Comparison of ENCODE assay signal across 9 mouse cellular contexts in the genomic region with DNA sequence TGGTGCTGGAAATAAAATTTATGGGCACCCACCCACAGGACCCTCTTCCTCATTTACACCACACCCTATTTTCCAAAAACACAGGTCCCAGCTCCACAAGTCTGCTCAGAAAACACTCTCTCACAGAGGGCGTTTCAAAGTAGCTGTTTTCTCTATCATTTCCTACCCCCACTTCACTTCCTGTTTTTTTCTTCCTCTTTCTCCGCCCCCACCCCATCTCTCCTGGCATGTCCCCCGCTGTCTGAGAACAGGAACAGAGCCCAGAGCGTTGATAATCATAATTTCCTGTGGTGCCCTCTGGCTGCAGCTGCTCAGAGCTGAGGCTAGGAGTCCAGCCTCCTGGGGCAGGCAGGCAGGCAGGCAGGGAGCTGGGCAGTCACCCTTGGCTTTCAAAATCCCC. TPM values are rescaled to one million over a fixed set of nuclear protein-coding genes. Genes with fewer than 3 reads are reported as not detected.
DNase-seq lines count a peak whose midpoint lies in the region; ATAC-seq and TF ChIP-seq lines count a peak whose summit lies in the region.
"Had no signal": no experiment of that assay in that cellular context is flagged by ENCODE, and none has a peak within 500 bp of the region (broad histone marks: within the 10 kb centered on the region; RNA-seq: fewer than 3 reads in every experiment).

No protein-coding gene starts in this region.

- TF ChIP-seq CTCF in MEL (IDR thresholded peaks at IDR 0.05 in 2 of 3, conservative IDR thresholded peaks at IDR 0.05 in 1 of 3; ENCODE audit: control insufficient read depth in 1 of 3, insufficient read depth in 1 of 3, low read depth in 2 of 3, low read length in 3 of 3, poor library complexity in 1 of 3, severe bottlenecking in 1 of 3): peak in 2 of 3 experiments; percentile 36 to 38; a peak in 3 of 6 replicates
- no peak for TF ChIP-seq CTCF in small intestine, adult 2 months (IDR thresholded peaks at IDR 0.05; ENCODE audit: extremely low read depth, insufficient read length, insufficient replicate concordance, low read depth, low read length)

- peak overlapping the region; percentile 29 to 33; a peak in 3 of 4 replicates for H3K4me3 ChIP-seq in MEL (ENCODE audit: control insufficient read depth in 1 of 2, insufficient read depth in 1 of 2, low read depth in 2 of 2, low read length in 2 of 2)
- H3K4me3 ChIP-seq in heart, embryonic 13.5 days: no peak overlapping the region
- H3K4me3 ChIP-seq in liver, embryonic 13.5 days (replicated peaks): no peak overlapping the region
- no peak overlapping the region for H3K4me3 ChIP-seq in small intestine, adult 2 months (ENCODE audit: low read depth, low read length)
- H3K4me3 ChIP-seq: limb, embryonic 13.5 days had no signal

- peak; percentile 6 for TF ChIP-seq RAD21 in MEL (IDR thresholded peaks at IDR 0.05; ENCODE audit: low read depth, low read length)

- H3K79me2 ChIP-seq in MEL (ENCODE audit: control insufficient read depth, insufficient read depth, low read length, poor library complexity): no peaks in the 10 kb centered on the region

- ATAC-seq in heart, embryonic 13.5 days (ENCODE audit: extremely low read depth, insufficient number of reproducible peaks, low FRiP score, low TSS enrichment): 0 out of 2 replicates have a peak, but pooled peaks have one; percentile 15
- ATAC-seq in liver, embryonic 13.5 days (ENCODE audit: low read depth): peak; percentile 71

- 12% methylated on average over 4 of the region's 4 CpGs for WGBS in heart, embryonic 13.5 days
- 10% methylated on average over 4 of the region's 4 CpGs for WGBS in liver, embryonic 13.5 days (ENCODE audit: insufficient replicate concordance)
- WGBS in small intestine, adult 2 months: 21% methylated on average over 4 of the region's 4 CpGs

- no peaks in the 10 kb centered on the region for H3K27me3 ChIP-seq in MEL (ENCODE audit: control insufficient read depth in 1 of 2, insufficient read depth in 2 of 2, low read length in 2 of 2)
- no peaks in the 10 kb centered on the region for H3K27me3 ChIP-seq in heart, embryonic 13.5 days (replicated peaks)
- no peaks in the 10 kb centered on the region for H3K27me3 ChIP-seq in liver, embryonic 13.5 days
- no peaks in the 10 kb centered on the region for H3K27me3 ChIP-seq in small intestine, adult 2 months (ENCODE audit: control insufficient read depth, insufficient read depth, low read length)
- H3K27me3 ChIP-seq: limb, embryonic 13.5 days had no signal

- H3K9ac ChIP-seq in MEL (ENCODE audit: control insufficient read depth, low read depth, low read length, poor library complexity, severe bottlenecking): peak overlapping the region; percentile 68
- H3K9ac ChIP-seq in heart, embryonic 13.5 days: no peak overlapping the region
- H3K9ac ChIP-seq in liver, embryonic 13.5 days: no peak overlapping the region
- H3K9ac ChIP-seq: limb, embryonic 13.5 days had no signal

- peak overlapping the region; percentile 90 for H3K27ac ChIP-seq in MEL (ENCODE audit: control insufficient read depth, low read depth, low read length)
- H3K27ac ChIP-seq in heart, embryonic 13.5 days (replicated peaks): peak overlapping the region; percentile 83
- peak overlapping the region; percentile 58 for H3K27ac ChIP-seq in liver, embryonic 13.5 days
- H3K27ac ChIP-seq in small intestine, adult 2 months (ENCODE audit: insufficient read depth, low read depth, low read length): 0 out of 2 replicates have a peak overlapping the region, but pooled peaks have one; percentile 27
- H3K27ac ChIP-seq: limb, embryonic 13.5 days had no signal

- peak overlapping the region; percentile 8 for H3K4me2 ChIP-seq in heart, embryonic 13.5 days
- no peak overlapping the region for H3K4me2 ChIP-seq in liver, embryonic 13.5 days
- H3K4me2 ChIP-seq: limb, embryonic 13.5 days had no signal

- intact Hi-C loops in left cerebral cortex, postnatal 36 days (cut with DNase I): loop anchor here (5.0 kb wide), 1 partner anchor 40 kb away; a partner anchor contains a TSS

- H3K9me3 ChIP-seq in MEL (replicated peaks; ENCODE audit: insufficient read depth, low read length): no peaks in the 10 kb centered on the region
- H3K9me3 ChIP-seq in heart, embryonic 13.5 days: no peaks in the 10 kb centered on the region
- H3K9me3 ChIP-seq in liver, embryonic 13.5 days (replicated peaks): no peaks in the 10 kb centered on the region
- H3K9me3 ChIP-seq: limb, embryonic 13.5 days had no signal

- H3K4me1 ChIP-seq in MEL (ENCODE audit: control insufficient read depth in 1 of 2, insufficient read depth in 2 of 2, low read length in 2 of 2): peaks cover 6 to 20% of the 10 kb centered on the region in 2 experiments
- H3K4me1 ChIP-seq in heart, embryonic 13.5 days: peaks cover 56% of the 10 kb centered on the region
- H3K4me1 ChIP-seq in liver, embryonic 13.5 days (replicated peaks): 0 out of 2 replicates have a peak, but pooled peaks cover 4% of the 10 kb centered on the region
- H3K4me1 ChIP-seq in small intestine, adult 2 months (ENCODE audit: control insufficient read depth, insufficient read depth, insufficient read length, low read length): peaks cover 4% of the 10 kb centered on the region

- TF ChIP-seq POLR2A in MEL (IDR thresholded peaks at IDR 0.05; ENCODE audit: control insufficient read depth in 1 of 2, insufficient read depth in 1 of 2, low read depth in 1 of 2, low read length in 2 of 2, poor library complexity in 1 of 2): peak; percentile 61 to 62; a peak in 2 of 4 replicates
- no peak for TF ChIP-seq POLR2A in small intestine, adult 2 months (IDR thresholded peaks at IDR 0.05; ENCODE audit: low read depth, low read length)

- TF ChIP-seq EP300 in MEL (IDR thresholded peaks at IDR 0.05; ENCODE audit: low read depth in 1 of 2, low read length in 2 of 2): peak; percentile 88 to 92

- H3K36me3 ChIP-seq in MEL (ENCODE audit: control insufficient read depth in 1 of 2, insufficient read depth in 2 of 2, low read length in 2 of 2): peaks cover 0 to 10% of the 10 kb centered on the region in 2 experiments; a peak in 2 of 4 replicates
- peaks cover 9% of the 10 kb centered on the region for H3K36me3 ChIP-seq in heart, embryonic 13.5 days
- no peaks in the 10 kb centered on the region for H3K36me3 ChIP-seq in liver, embryonic 13.5 days
- no peaks in the 10 kb centered on the region for H3K36me3 ChIP-seq in small intestine, adult 2 months (ENCODE audit: control insufficient read depth, insufficient read depth, low read length)
- H3K36me3 ChIP-seq: limb, embryonic 13.5 days had no signal

- DNase-seq in A20 (ENCODE audit: low read depth, low spot score): peak; percentile 66
- DNase-seq in MEL (ENCODE audit: low read depth, low spot score): peak; percentile 93
- peak; percentile 6 for DNase-seq in liver, embryonic 13.5 days
- DNase-seq in right cerebral cortex, postnatal 4 days: no peak
- DNase-seq in left cerebral cortex, postnatal 36 days (ENCODE audit: low spot score in 2 of 2): no peak
- no peak for DNase-seq in cerebellum, adult 11-12 months

TF ChIP-seq in MEL, 35 proteins besides CTCF, POLR2A, EP300 and RAD21 (continues in another document):
- no peak for TF ChIP-seq POLR2AphosphoS5 (IDR thresholded peaks at IDR 0.05; ENCODE audit: borderline replicate concordance, low read depth, low read length)
- TF ChIP-seq ETS1 (IDR thresholded peaks at IDR 0.05; ENCODE audit: low read depth, low read length): peak; percentile 77; the same call in 1 of the 2 replicates
- TF ChIP-seq JUND (IDR thresholded peaks at IDR 0.05; ENCODE audit: low read depth, low read length): 0 out of 2 replicates have a peak, but pooled peaks have one; percentile 11
- TF ChIP-seq ZC3H11A (IDR thresholded peaks at IDR 0.05; ENCODE audit: low read depth, low read length): no peak
- TF ChIP-seq MYC (IDR thresholded peaks at IDR 0.05; ENCODE audit: low read depth, low read length): no peak
- no peak for TF ChIP-seq POLR2AphosphoS2 (IDR thresholded peaks at IDR 0.05; ENCODE audit: low read length)
- TF ChIP-seq CHD2 (IDR thresholded peaks at IDR 0.05; ENCODE audit: low read length): peak; percentile 49
- TF ChIP-seq KAT2A (conservative IDR thresholded peaks at IDR 0.05; ENCODE audit: low read depth, low read length): no peak
- peak; percentile 66 for TF ChIP-seq TCF12 (IDR thresholded peaks at IDR 0.05; ENCODE audit: low read depth, low read length)
- no peak for TF ChIP-seq E2F4 (IDR thresholded peaks at IDR 0.05; ENCODE audit: borderline replicate concordance, low read depth, low read length)
- TF ChIP-seq TAL1 (IDR thresholded peaks at IDR 0.05; ENCODE audit: low read length): no peak; the same call in 1 of the 2 replicates
- TF ChIP-seq MAX (IDR thresholded peaks at IDR 0.05; ENCODE audit: low read length): no peak
- TF ChIP-seq HCFC1 (IDR thresholded peaks at IDR 0.05; ENCODE audit: low read depth, low read length): peak; percentile 65; the same call in 1 of the 2 replicates
- TF ChIP-seq USF1 (IDR thresholded peaks at IDR 0.05; ENCODE audit: low read depth, low read length): no peak
- peak; percentile 38; the same call in 1 of the 2 replicates for TF ChIP-seq GATA1 (IDR thresholded peaks at IDR 0.05; ENCODE audit: low read depth, low read length)
- TF ChIP-seq MEF2A (IDR thresholded peaks at IDR 0.05; ENCODE audit: extremely low read depth, insufficient replicate concordance, low read depth, low read length, poor library complexity, severe bottlenecking): no peak
- TF ChIP-seq MXI1 (IDR thresholded peaks at IDR 0.05; ENCODE audit: low read depth, low read length): 0 out of 2 replicates have a peak, but pooled peaks have one; percentile 16
- TF ChIP-seq MAFK (IDR thresholded peaks at IDR 0.05; ENCODE audit: borderline replicate concordance, low read depth, low read length): no peak
- no peak for TF ChIP-seq GABPA (IDR thresholded peaks at IDR 0.05; ENCODE audit: low read depth, low read length)
- peak; percentile 61; the same call in 1 of the 2 replicates for TF ChIP-seq RCOR1 (IDR thresholded peaks at IDR 0.05; ENCODE audit: low read depth, low read length)
- TF ChIP-seq ELF1 (IDR thresholded peaks at IDR 0.05; ENCODE audit: low read depth, low read length): peak; percentile 77
- TF ChIP-seq CHD1 (IDR thresholded peaks at IDR 0.05; ENCODE audit: low read depth, low read length): no peak
- no peak for TF ChIP-seq NRF1 (IDR thresholded peaks at IDR 0.05; ENCODE audit: insufficient read depth, low read depth, low read length, poor library complexity, severe bottlenecking)

RNA-seq across cellular contexts. Expression of a gene that starts 39.9 kb away (rescaled TPM):
- 0.42 and 0.65 TPM in 2 replicates for total RNA-seq in MEL (2012; rRNA removed)
- polyA plus RNA-seq in MEL (2012; ENCODE audit: insufficient read depth in 1 of 2, insufficient read length in 2 of 2, low read depth in 1 of 2, low replicate concordance in 2 of 2, missing spikeins in 1 of 2): 1 to 10 TPM in 1 of 2 experiments, not detected in 1; 1.3 TPM
- 27.8 and 29.0 TPM in 2 replicates for polyA plus RNA-seq in heart, embryonic 13.5 days (2015; fragmentation: Nextera tagmentation; extraction: Ambion mirVana)
- 2.5 and 3.1 TPM in 2 replicates for polyA plus RNA-seq in liver, embryonic 13.5 days (2015; fragmentation: Nextera tagmentation; extraction: Ambion mirVana)
- polyA plus RNA-seq in small intestine, adult 2 months (2012; rRNA removed): 0.34 and 0.70 TPM in 2 replicates
- total RNA-seq in left cerebral cortex, postnatal 36 days (2021): 100 to 1,000 TPM; 185 to 197 TPM

Comparison
In these comparisons a context has a peak if more than half of its experiments do, and no peak if none do; other contexts are left out.
1. DNase-seq: peak in A20 (single experiment), MEL (single experiment) and liver, embryonic 13.5 days (single experiment); none in right cerebral cortex, postnatal 4 days (single experiment), left cerebral cortex, postnatal 36 days (0 of 2) and cerebellum, adult 11-12 months (single experiment).
2. H3K27ac ChIP-seq: peak in every context shown above with its lines; median percentile 90 in MEL; 83 in heart, embryonic 13.5 days; 58 in liver, embryonic 13.5 days; 27 in small intestine, adult 2 months.
3. H3K4me3 ChIP-seq: peak in MEL (2 of 2); none in heart, embryonic 13.5 days (single experiment), liver, embryonic 13.5 days (single experiment) and small intestine, adult 2 months (single experiment).